Mouse (Mus musculus): Measurements from ENCODE around the gene 1190005I06Rik. TPM values are rescaled to one million over a fixed set of nuclear protein-coding genes. Genes with fewer than 3 reads are reported as not detected.

Gene 1190005I06Rik
- polyA plus RNA-seq, 1 experiment from 2014 or later = 3.8 TPM

- Histone ChIP-seq H3K4me2 (peak within 1 kb of the TSS; percentile 84), H3K27me3 (replicated peaks) (no peaks in the 10 kb centered on the region), H3K9me3 (no peaks in the 10 kb centered on the region), H3K9ac (peak within 1 kb of the TSS; percentile 60), H3K4me1 (peaks cover 11% of the 10 kb centered on the region), H3K4me3 (replicated peaks) (peak within 1 kb of the TSS; percentile 70), H3K36me3 (0 out of 2 replicates have a peak, but pooled peaks cover 10% of the 10 kb centered on the region), H3K27ac (peak within 1 kb of the TSS; percentile 70)
- peak; percentile 99 for ATAC-seq (ENCODE audit: insufficient read depth, low FRiP score, low read depth)
- under 1% methylated on average over 67 of the region's 67 CpGs for WGBS
These were observed 58.3 kb downstream of the 1190005I06Rik start, which contains the start of gene Gins2 for GRCm38 (mm10) chr8:120588908-120589771. TSS of gene Gins2 (minus strand) at chr8:120589304.

DNA sequence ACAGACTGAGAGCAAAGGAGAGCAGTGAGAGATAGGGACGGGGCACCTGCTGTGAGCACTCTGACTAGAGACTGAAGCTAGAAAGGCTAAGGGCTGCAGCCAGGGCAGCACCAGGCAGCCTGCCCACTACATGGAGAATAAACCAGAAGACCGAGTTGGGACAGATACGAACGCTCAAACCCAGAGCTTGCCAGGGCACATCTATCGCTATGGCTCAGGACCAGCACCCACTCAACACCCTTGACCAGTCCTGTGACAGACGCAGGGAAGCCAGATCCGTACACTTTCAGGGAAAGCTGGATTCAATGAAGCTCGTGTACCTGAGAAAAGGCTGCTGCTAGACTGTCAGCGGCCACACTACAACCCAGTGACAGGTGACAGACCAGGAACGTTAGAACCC is 61.9 kb downstream of the 1190005I06Rik start:
- Histone ChIP-seq H3K4me2 (no peak overlapping the region), H3K9me3 (no peaks in the 10 kb centered on the region), H3K27ac (no peak overlapping the region), H3K9ac (no peak overlapping the region), H3K4me1 (peaks cover 11% of the 10 kb centered on the region), H3K36me3 (peaks cover 27% of the 10 kb centered on the region), H3K27me3 (replicated peaks) (no peaks in the 10 kb centered on the region), H3K4me3 (replicated peaks) (no peak overlapping the region)
- ATAC-seq (ENCODE audit: insufficient read depth, low FRiP score, low read depth) = no peak
- WGBS = 93% methylated on average over 10 of the region's 10 CpGs

- Histone ChIP-seq H3K36me3 (peaks cover 59% of the 10 kb centered on the region), H3K4me3 (replicated peaks) (no peak overlapping the region), H3K4me2 (no peak overlapping the region), H3K9me3 (no peaks in the 10 kb centered on the region), H3K9ac (no peak overlapping the region), H3K27me3 (replicated peaks) (no peaks in the 10 kb centered on the region), H3K27ac (no peak overlapping the region), H3K4me1 (0 out of 2 replicates have a peak, but pooled peaks cover 2% of the 10 kb centered on the region)
- WGBS = 89% methylated on average over 8 of the region's 8 CpGs
- no peak for ATAC-seq (ENCODE audit: insufficient read depth, low FRiP score, low read depth)
These were observed 65.6 kb downstream of the 1190005I06Rik start for GRCm38 (mm10) chr8:120581811-120582210.

DNA sequence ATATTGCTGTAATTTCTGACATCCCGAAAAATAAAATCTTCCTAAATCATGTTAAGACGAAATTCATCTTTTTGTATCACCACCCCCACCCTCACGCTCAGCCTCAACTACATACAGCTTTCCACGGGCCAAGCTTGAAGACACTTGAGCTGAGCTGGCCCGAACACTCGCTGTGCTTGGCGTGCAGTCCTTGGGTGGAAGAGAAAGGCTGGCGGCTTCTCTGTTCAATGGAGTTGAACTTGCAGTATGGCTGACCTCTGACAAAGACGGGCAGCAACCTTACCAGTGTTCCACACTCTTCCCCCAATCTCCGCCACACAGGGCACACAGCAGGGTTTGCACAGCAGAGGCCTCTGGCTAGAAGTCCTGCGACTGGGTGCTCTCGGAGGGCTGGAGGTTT is 66.1 kb downstream of the 1190005I06Rik start:
- no peaks in the 10 kb centered on the region for H3K4me1 ChIP-seq
- H3K27me3 ChIP-seq (replicated peaks) = no peaks in the 10 kb centered on the region
- 89% methylated on average over 12 of the region's 12 CpGs for WGBS
- H3K4me2 ChIP-seq = no peak overlapping the region
- H3K36me3 ChIP-seq = peaks cover 64% of the 10 kb centered on the region
- H3K4me3 ChIP-seq (replicated peaks) = no peak overlapping the region
- no peaks in the 10 kb centered on the region for H3K9me3 ChIP-seq
- H3K9ac ChIP-seq = no peak overlapping the region
- no peak overlapping the region for H3K27ac ChIP-seq
- ATAC-seq (ENCODE audit: insufficient read depth, low FRiP score, low read depth) = no peak

DNA sequence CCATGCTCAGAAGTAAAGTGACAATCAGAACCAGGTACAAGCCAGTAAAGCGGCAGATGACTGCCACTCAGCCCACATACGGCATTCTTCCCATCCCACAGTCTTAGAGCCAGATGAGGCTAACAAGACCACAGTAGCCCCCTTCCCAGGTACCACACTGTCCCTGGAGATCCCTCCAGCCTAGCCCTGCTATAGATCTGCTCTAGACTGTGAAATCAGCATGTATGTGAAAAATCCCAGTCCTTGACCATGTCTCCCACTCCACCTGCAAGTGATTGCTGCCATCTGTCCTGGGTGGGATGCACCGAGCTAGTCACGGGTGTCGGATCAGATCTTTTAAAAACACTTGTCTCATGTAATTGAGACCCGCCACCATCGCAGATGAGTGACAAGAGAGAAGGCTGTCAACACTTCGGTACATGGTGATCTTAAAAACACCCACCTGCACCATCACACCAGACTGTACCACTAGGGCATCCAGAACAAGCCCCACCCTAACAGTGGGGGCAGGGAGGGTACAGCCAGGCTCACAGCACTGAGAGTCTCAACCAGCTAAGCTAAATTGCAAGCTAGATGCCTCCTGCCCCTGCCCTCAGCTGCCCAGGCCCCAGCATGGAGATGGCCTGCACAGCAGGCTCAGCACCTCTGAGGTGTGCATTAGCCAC is 67.0 kb downstream of the 1190005I06Rik start:
- H3K4me1 ChIP-seq = no peaks in the 10 kb centered on the region
- H3K9me3 ChIP-seq = no peaks in the 10 kb centered on the region
- no peak overlapping the region for H3K4me2 ChIP-seq
- WGBS = 88% methylated on average over 8 of the region's 8 CpGs
- ATAC-seq (ENCODE audit: insufficient read depth, low FRiP score, low read depth) = no peak
- peaks cover 70% of the 10 kb centered on the region for H3K36me3 ChIP-seq
- H3K9ac ChIP-seq = no peak overlapping the region
- no peak overlapping the region for H3K4me3 ChIP-seq (replicated peaks)
- no peaks in the 10 kb centered on the region for H3K27me3 ChIP-seq (replicated peaks)
- no peak overlapping the region for H3K27ac ChIP-seq

DNA sequence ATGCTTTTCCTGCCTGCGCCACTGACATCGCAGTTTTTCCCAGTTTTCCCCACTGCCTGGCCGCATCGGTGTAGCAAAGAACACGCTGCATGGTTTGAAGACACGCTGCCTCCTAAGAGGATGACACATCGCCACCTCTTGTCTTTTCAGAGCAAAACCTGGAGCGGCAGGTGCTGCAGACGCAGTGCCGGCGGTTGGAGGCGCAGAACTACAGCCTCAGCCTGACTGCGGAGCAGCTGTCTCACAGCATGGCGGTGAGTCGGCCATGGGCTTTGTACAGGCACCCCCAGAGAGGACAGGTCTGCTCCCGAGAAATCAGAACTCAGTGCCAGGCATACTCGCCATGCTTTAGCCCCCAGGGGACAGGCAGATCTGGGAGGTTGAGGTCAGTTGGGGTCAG is 69.6 kb downstream of the 1190005I06Rik start:
- peaks cover 84% of the 10 kb centered on the region for H3K36me3 ChIP-seq
- no peak overlapping the region for H3K27ac ChIP-seq
- WGBS = 92% methylated on average over 17 of the region's 17 CpGs
- H3K4me2 ChIP-seq = no peak overlapping the region
- no peaks in the 10 kb centered on the region for H3K9me3 ChIP-seq
- no peaks in the 10 kb centered on the region for H3K27me3 ChIP-seq (replicated peaks)
- H3K9ac ChIP-seq = no peak overlapping the region
- no peak overlapping the region for H3K4me3 ChIP-seq (replicated peaks)
- H3K4me1 ChIP-seq = no peaks in the 10 kb centered on the region
- no peak for ATAC-seq (ENCODE audit: insufficient read depth, low FRiP score, low read depth)

GRCm38 (mm10) chr8:120575801-120576200 is 71.6 kb downstream of the 1190005I06Rik start:
- Histone ChIP-seq H3K9me3 (no peaks in the 10 kb centered on the region), H3K4me3 (replicated peaks) (no peak overlapping the region), H3K4me1 (no peaks in the 10 kb centered on the region), H3K36me3 (peaks cover 87% of the 10 kb centered on the region), H3K4me2 (no peak overlapping the region), H3K9ac (no peak overlapping the region), H3K27me3 (replicated peaks) (no peaks in the 10 kb centered on the region), H3K27ac (no peak overlapping the region)
- WGBS = 55% methylated on average over 9 of the region's 9 CpGs
- ATAC-seq (ENCODE audit: insufficient read depth, low FRiP score, low read depth) = no peak

DNA sequence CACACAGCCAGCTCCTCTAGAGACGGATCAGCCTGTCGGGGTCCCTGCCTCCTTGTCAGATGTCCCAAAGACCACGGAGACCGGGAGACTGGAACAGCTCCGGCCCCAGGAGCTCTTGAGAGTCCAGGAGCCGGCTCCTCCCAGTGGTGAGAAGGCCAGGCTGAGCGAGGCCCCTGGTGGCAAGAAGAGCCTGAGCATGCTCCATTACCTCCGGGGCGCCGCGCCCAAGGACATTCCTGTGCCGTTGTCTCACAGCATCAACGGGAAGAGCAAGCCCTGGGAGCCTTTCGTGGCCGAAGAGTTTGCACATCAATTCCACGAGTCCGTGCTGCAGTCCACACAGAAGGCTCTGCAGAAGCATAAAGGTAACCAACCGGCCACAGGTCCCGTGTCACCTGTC is 72.5 kb downstream of the 1190005I06Rik start:
- Histone ChIP-seq H3K4me3 (replicated peaks) (no peak overlapping the region), H3K4me1 (no peaks in the 10 kb centered on the region), H3K27ac (no peak overlapping the region), H3K9me3 (no peaks in the 10 kb centered on the region), H3K27me3 (replicated peaks) (no peaks in the 10 kb centered on the region), H3K9ac (no peak overlapping the region), H3K36me3 (peaks cover 79% of the 10 kb centered on the region), H3K4me2 (no peak overlapping the region)
- WGBS = 72% methylated on average over 19 of the region's 19 CpGs
- no peak for ATAC-seq (ENCODE audit: insufficient read depth, low FRiP score, low read depth)

GRCm38 (mm10) chr8:120573866-120574265 is 73.6 kb downstream of the 1190005I06Rik start:
- Histone ChIP-seq H3K36me3 (peaks cover 79% of the 10 kb centered on the region), H3K4me1 (no peaks in the 10 kb centered on the region), H3K9me3 (no peaks in the 10 kb centered on the region), H3K4me2 (no peak overlapping the region), H3K4me3 (replicated peaks) (no peak overlapping the region), H3K9ac (no peak overlapping the region), H3K27me3 (replicated peaks) (no peaks in the 10 kb centered on the region), H3K27ac (no peak overlapping the region)
- 79% methylated on average over 11 of the region's 11 CpGs for WGBS
- ATAC-seq (ENCODE audit: insufficient read depth, low FRiP score, low read depth) = no peak

GRCm38 (mm10) chr8:120572534-120572933 is 74.9 kb downstream of the 1190005I06Rik start:
- Histone ChIP-seq H3K36me3 (peaks cover 80% of the 10 kb centered on the region), H3K4me3 (replicated peaks) (no peak overlapping the region), H3K9ac (no peak overlapping the region), H3K4me1 (no peaks in the 10 kb centered on the region), H3K27ac (no peak overlapping the region), H3K9me3 (no peaks in the 10 kb centered on the region), H3K27me3 (replicated peaks) (no peaks in the 10 kb centered on the region), H3K4me2 (no peak overlapping the region)
- 85% methylated on average over 21 of the region's 21 CpGs for WGBS
- no peak for ATAC-seq (ENCODE audit: insufficient read depth, low FRiP score, low read depth)

- Histone ChIP-seq H3K9me3 (no peaks in the 10 kb centered on the region), H3K36me3 (peaks cover 80% of the 10 kb centered on the region), H3K9ac (no peak overlapping the region), H3K4me3 (replicated peaks) (no peak overlapping the region), H3K4me1 (no peaks in the 10 kb centered on the region), H3K27me3 (replicated peaks) (no peaks in the 10 kb centered on the region), H3K27ac (no peak overlapping the region), H3K4me2 (no peak overlapping the region)
- ATAC-seq (ENCODE audit: insufficient read depth, low FRiP score, low read depth) = no peak
- WGBS = 90% methylated on average over 8 of the region's 8 CpGs
These were observed 75.9 kb downstream of the 1190005I06Rik start for GRCm38 (mm10) chr8:120571561-120571960.

All from stomach, embryonic 15.5 days (tissue).